Mouse (Mus musculus): Measurements from ENCODE around the gene Rsph9. TPM values are rescaled to one million over a fixed set of nuclear protein-coding genes. Genes with fewer than 3 reads are reported as not detected.

Gene Rsph9
- polyA plus RNA-seq, 1 experiment from 2014 or later: 9.5 TPM

DNA sequence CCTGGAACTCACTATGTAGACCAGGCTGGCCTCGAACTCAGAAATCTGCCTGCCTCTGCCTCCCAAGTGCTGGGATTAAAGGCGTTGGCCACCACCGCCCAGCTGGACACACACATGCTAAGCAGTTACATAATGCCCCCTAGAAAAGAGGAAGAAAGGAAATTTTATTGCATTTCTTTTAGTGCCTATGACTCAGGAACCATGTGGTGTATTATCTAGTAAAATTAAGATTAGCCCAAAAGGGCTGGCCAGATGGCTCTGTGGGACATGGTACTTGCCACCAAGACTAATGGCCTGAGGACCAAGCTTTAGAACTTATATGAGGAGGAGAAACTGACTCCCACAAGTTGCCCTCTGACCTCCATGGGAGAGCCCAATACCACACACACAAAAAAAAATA, 4.1 kb downstream of the Rsph9 start:
- H3K36me3 ChIP-seq: 0 out of 2 replicates have a peak, but pooled peaks cover 4% of the 10 kb centered on the region
- WGBS: 89% methylated on average over 3 of the region's 3 CpGs
- H3K27ac ChIP-seq: no peak overlapping the region
- no peak overlapping the region for H3K4me2 ChIP-seq
- ATAC-seq (ENCODE audit: insufficient number of reproducible peaks, insufficient read depth, low FRiP score, low TSS enrichment, low read depth): no peak
- H3K4me3 ChIP-seq (replicated peaks): no peak overlapping the region
- H3K9me3 ChIP-seq: no peaks in the 10 kb centered on the region
- no peaks in the 10 kb centered on the region for H3K27me3 ChIP-seq
- no peak overlapping the region for H3K9ac ChIP-seq (replicated peaks)
- peaks cover 12% of the 10 kb centered on the region for H3K4me1 ChIP-seq (replicated peaks)

DNA sequence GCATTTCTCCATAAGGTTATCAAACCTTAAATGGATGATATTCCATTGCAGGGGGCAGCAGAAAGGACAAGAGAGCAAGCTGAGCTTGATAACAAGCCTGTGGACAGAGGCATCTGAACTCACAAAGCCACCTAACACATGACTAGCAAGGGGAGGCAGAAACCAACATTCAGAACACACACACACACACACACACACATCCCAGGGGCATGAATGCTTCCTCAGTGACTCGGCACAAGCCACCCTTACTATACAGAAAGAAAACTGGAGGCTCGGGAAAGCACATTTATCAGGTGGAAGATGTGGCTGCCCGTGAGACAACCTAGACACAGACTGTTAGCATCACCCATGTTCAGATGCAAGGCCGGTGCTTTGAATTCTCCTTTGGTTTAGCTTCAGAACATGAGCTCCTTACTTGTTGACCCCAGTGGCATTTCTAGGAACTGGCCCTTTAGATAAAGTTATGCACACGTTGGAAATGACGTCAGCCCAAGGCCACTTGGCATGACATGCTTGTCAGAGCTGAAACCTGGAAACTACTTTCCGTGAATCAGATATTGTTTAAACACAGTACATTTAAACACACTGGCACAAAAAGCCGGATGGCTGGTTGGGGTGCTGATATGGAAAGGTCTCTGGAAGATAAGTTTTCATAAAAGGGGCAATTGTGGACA, 5.3 kb downstream of the Rsph9 start:
- Histone ChIP-seq H3K27me3 (no peaks in the 10 kb centered on the region), H3K9ac (replicated peaks) (no peak overlapping the region), H3K9me3 (no peaks in the 10 kb centered on the region), H3K4me1 (replicated peaks) (peaks cover 7% of the 10 kb centered on the region), H3K4me3 (replicated peaks) (no peak overlapping the region), H3K27ac (no peak overlapping the region), H3K4me2 (no peak overlapping the region), H3K36me3 (0 out of 2 replicates have a peak, but pooled peaks cover 4% of the 10 kb centered on the region)
- 85% methylated on average over 8 of the region's 8 CpGs for WGBS
- ATAC-seq (ENCODE audit: insufficient number of reproducible peaks, insufficient read depth, low FRiP score, low TSS enrichment, low read depth): no peak

DNA sequence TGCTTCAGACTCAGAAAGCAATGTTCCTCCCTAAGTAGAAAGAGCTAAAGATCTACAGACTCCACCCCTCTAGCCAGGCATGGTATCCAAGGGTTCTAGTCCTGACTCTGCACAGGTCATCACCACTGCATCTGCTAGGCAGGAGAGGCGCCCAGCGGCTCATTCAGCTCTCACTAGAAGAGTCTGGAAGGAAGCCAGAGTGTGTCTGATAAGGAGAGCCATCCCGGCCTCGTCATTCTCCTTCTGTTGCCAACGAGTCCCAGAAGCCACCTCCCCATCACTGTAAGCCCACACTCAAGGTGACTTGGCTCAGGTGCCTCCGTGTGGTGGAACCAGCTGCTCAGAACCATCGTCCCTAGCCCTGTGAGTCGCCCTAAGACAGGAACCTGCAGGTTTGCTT, 11.2 kb downstream of the Rsph9 start:
- Histone ChIP-seq H3K36me3 (peaks cover 29% of the 10 kb centered on the region), H3K9ac (replicated peaks) (no peak overlapping the region), H3K9me3 (no peaks in the 10 kb centered on the region), H3K27me3 (0 out of 2 replicates have a peak, but pooled peaks cover 4% of the 10 kb centered on the region), H3K4me2 (no peak overlapping the region), H3K4me3 (replicated peaks) (no peak overlapping the region), H3K27ac (no peak overlapping the region), H3K4me1 (replicated peaks) (no peaks in the 10 kb centered on the region)
- ATAC-seq (ENCODE audit: insufficient number of reproducible peaks, insufficient read depth, low FRiP score, low TSS enrichment, low read depth): no peak
- WGBS: 74% methylated on average over 8 of the region's 8 CpGs

DNA sequence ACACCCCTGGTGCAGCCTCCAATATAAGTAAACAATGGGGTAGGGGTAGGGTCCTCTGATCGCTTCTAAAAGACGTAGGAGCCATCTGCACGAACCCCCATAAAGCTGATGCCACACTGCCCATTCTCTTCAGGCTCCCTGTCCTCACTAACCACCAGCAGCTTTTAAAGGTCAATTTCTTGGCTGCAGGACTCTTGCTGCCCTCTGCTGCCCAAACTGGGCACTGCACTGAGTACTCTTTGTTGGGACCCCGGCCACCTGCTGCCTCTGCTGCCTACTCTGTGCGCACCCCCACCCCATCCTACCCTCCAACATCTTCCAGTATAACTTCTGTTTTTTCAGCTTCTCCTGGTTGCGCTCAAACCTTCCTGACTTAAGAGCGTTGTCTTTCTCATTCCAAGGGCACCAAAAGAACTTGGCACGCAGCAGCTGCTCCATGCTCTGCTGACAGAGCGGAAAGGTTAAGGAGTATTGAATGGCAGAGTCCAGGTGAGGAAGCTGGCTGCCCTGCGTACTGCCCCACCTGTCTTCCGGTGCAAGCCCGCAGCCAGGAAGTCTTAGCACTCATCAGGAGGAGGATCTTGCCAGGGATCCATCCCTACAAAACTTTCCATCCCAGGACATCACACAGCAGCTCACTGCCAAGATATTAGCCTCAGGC, 11.8 kb downstream of the Rsph9 start:
- Histone ChIP-seq H3K27ac (no peak overlapping the region), H3K4me3 (replicated peaks) (no peak overlapping the region), H3K36me3 (peaks cover 36% of the 10 kb centered on the region), H3K9ac (replicated peaks) (no peak overlapping the region), H3K4me1 (replicated peaks) (no peaks in the 10 kb centered on the region), H3K4me2 (no peak overlapping the region), H3K27me3 (0 out of 2 replicates have a peak, but pooled peaks cover 4% of the 10 kb centered on the region), H3K9me3 (no peaks in the 10 kb centered on the region)
- 16% methylated on average over 12 of the region's 12 CpGs for WGBS
- no peak for ATAC-seq (ENCODE audit: insufficient number of reproducible peaks, insufficient read depth, low FRiP score, low TSS enrichment, low read depth)

DNA sequence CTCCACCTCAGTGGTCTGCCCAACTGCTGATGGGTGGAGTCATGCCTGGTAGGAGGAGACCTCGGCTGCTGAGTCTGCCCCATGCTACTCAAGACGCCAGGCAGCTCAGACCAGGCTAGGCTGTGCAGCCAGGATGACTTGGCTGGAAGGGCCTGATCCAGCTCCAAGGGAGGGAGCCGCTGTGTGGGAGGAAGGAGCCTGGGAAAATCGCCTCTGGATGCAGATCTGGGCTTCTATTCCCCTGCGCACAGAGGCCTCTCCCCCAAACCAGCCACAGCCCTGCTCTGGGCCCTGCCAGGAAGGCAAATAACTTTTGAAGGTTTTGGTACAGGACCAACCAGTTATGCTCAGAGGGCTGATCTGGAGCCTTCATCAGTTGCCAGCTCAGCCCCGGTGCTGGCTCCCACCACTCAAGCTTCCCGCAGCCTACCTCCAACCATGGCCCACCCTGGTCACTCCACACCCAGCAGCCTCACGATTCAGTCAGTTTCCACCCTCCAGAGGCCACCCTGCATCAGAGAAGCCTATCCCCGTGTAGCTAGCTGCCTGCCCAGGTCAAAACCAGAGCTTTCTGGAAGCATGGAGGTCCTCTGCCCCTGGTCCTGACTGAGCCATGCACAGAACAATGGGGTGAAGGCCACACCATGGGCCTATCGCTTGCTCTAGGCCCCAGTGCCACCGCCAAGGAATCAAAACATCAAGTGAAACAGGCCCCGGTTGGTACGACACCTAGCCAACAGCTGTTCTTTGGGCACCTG, 14.1 kb downstream of the Rsph9 start:
- no peak overlapping the region for H3K4me3 ChIP-seq (replicated peaks)
- no peak overlapping the region for H3K9ac ChIP-seq (replicated peaks)
- no peaks in the 10 kb centered on the region for H3K4me1 ChIP-seq (replicated peaks)
- WGBS: 79% methylated on average over 13 of the region's 13 CpGs
- H3K27ac ChIP-seq: no peak overlapping the region
- peaks cover 54% of the 10 kb centered on the region for H3K36me3 ChIP-seq
- ATAC-seq (ENCODE audit: insufficient number of reproducible peaks, insufficient read depth, low FRiP score, low TSS enrichment, low read depth): no peak
- H3K9me3 ChIP-seq: no peaks in the 10 kb centered on the region
- 0 out of 2 replicates have a peak, but pooled peaks cover 4% of the 10 kb centered on the region for H3K27me3 ChIP-seq
- H3K4me2 ChIP-seq: no peak overlapping the region

DNA sequence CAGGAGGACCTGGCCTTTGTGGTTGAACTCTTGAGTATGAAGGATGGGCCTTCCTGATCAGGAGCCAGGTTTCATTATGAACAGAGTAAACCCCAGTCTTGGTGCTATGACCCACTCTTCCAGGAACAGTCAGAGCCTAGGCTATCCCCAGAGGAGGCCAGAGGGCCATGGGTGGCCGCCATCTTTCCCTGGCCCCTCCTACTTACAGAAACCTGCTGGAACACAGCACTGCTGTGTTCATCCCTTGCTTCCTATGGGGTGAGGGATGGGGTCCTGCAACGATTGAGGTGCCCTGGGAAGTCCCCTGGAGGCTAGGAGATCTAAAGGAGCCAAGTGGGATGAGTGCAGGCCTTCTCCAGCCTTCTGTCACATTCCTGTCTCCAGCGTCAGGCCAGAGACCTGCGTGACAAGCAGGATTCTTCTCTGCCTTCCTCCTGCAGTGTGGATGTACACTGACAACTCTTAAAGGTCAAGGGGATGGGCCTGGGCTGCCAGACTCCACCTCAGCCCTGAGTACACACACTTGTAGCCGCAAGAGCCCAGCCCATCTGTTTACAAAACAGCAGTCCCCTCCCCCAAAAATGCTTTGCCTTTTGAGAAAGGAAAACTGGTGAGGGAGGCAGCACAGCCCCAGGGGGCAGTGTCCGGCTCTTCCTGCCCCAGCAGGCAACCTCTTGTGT, 16.1 kb downstream of the Rsph9 start:
- Histone ChIP-seq H3K36me3 (peaks cover 74% of the 10 kb centered on the region), H3K27ac (no peak overlapping the region), H3K9me3 (no peaks in the 10 kb centered on the region), H3K9ac (replicated peaks) (no peak overlapping the region), H3K4me1 (replicated peaks) (no peaks in the 10 kb centered on the region), H3K4me3 (replicated peaks) (no peak overlapping the region), H3K4me2 (no peak overlapping the region), H3K27me3 (0 out of 2 replicates have a peak, but pooled peaks cover 4% of the 10 kb centered on the region)
- no peak for ATAC-seq (ENCODE audit: insufficient number of reproducible peaks, insufficient read depth, low FRiP score, low TSS enrichment, low read depth)
- 88% methylated on average over 6 of the region's 6 CpGs for WGBS

DNA sequence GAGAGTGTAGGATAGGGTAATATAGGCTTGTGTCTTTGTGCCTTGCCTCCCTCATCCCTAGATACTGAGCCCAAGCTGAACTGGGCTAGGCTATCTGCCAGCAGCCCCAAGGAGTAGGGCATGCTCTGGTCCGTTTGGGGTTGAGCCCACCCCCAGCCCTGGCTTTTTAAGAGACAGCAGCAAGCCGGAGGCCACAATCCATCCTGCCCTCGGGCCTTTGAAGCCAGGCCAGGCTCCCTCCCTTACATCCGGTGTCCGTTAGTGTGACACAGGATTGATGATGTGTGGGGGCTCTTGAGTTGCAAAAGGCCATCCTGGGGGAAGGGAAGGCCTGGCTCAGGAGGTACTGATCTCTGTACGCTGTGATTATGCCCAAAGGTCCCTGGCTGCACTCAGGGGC, 17.4 kb downstream of the Rsph9 start:
- Histone ChIP-seq H3K4me1 (replicated peaks) (no peaks in the 10 kb centered on the region), H3K4me2 (no peak overlapping the region), H3K36me3 (peaks cover 82% of the 10 kb centered on the region), H3K9ac (replicated peaks) (no peak overlapping the region), H3K4me3 (replicated peaks) (no peak overlapping the region), H3K9me3 (no peaks in the 10 kb centered on the region), H3K27me3 (no peaks in the 10 kb centered on the region), H3K27ac (no peak overlapping the region)
- 18% methylated on average over 6 of the region's 6 CpGs for WGBS
- no peak for ATAC-seq (ENCODE audit: insufficient number of reproducible peaks, insufficient read depth, low FRiP score, low TSS enrichment, low read depth)

DNA sequence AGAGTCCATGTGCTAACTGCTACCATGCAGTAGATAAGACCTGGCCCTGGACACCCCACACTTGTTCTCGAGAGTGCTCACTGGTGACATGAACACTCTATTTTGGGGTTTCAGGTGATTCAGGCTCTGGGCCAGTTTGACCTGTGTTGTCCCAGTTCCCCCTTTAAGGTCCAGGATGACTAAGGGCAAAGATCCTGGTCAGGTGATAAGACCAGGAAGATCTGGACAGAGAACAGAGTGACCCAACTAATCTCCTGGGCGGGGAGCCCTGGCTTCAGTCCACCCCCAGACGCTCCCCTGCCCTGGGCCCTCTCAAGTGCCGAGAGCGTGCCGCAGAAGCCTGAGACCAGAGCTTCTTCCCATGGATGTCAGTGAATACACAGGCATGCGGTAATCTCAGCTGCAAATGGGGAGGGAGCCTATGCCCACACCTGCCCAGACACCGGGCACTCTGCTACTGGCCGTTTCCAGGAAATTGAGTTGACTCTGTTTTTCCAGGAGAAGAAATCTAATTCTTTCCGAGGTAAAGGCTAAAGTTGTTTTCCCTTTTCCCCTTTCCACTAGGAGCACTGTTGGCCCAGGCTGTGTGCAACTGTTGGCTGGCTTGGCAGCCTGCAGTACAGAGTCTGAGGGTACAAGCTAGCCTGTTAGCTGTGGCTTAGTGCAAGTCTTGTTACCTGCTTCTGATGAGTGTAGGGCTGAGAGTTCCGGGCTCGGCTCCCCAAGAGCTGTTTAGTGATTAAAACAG, 19.9 kb downstream of the Rsph9 start:
- no peaks in the 10 kb centered on the region for H3K27me3 ChIP-seq
- H3K27ac ChIP-seq: no peak overlapping the region
- no peak overlapping the region for H3K9ac ChIP-seq (replicated peaks)
- no peak for ATAC-seq (ENCODE audit: insufficient number of reproducible peaks, insufficient read depth, low FRiP score, low TSS enrichment, low read depth)
- H3K4me2 ChIP-seq: no peak overlapping the region
- H3K4me3 ChIP-seq (replicated peaks): no peak overlapping the region
- H3K4me1 ChIP-seq (replicated peaks): no peaks in the 10 kb centered on the region
- no peaks in the 10 kb centered on the region for H3K9me3 ChIP-seq
- H3K36me3 ChIP-seq: peaks cover 85% of the 10 kb centered on the region
- WGBS: 90% methylated on average over 12 of the region's 12 CpGs

DNA sequence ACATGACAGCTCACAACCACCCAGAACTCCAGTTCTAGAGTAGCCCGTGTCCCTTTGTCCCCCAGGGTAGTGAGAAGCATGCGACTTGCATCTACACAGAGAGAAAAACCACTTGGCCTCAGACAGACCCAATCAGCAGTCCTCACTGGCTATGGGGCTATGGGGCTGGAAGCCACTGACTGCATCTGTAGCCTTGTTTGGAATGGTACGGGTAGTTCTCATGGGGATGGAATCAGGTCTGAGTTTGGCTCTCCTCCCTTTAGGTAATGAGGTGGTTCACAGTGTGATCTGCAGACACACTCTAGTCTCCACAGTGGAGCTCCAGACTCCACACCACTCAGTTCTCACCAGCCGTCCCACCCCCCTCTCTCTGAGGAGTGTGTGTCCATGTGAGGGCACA, 20.7 kb downstream of the Rsph9 start:
- Histone ChIP-seq H3K4me1 (replicated peaks) (peaks cover 3% of the 10 kb centered on the region), H3K4me2 (no peak overlapping the region), H3K27ac (no peak overlapping the region), H3K9ac (replicated peaks) (no peak overlapping the region), H3K9me3 (no peaks in the 10 kb centered on the region), H3K36me3 (peaks cover 84% of the 10 kb centered on the region), H3K4me3 (replicated peaks) (no peak overlapping the region), H3K27me3 (no peaks in the 10 kb centered on the region)
- WGBS: 90% methylated on average over 4 of the region's 4 CpGs
- ATAC-seq (ENCODE audit: insufficient number of reproducible peaks, insufficient read depth, low FRiP score, low TSS enrichment, low read depth): no peak

DNA sequence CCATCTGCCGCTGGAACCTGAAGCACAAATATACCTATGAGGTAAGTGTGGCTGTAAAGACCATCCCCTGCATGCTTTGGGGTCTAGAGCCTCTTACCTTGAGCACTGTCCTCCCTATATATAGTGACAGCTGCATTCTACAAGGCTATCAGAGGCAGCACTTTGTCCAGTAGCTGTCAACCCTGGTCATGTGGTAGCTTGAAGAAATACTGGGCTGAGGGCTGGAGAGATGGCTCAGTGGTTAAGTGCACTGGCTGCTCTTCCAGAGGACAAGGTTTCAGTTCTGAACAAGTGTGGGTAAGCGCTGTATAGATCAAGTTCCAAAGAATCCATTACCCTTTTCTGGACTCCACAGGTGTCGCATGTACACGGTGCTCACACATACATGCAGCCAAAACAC, 21.2 kb downstream of the Rsph9 start:
- Histone ChIP-seq H3K36me3 (peaks cover 84% of the 10 kb centered on the region), H3K27ac (no peak overlapping the region), H3K27me3 (no peaks in the 10 kb centered on the region), H3K4me3 (replicated peaks) (no peak overlapping the region), H3K9me3 (no peaks in the 10 kb centered on the region), H3K4me1 (replicated peaks) (peaks cover 8% of the 10 kb centered on the region), H3K4me2 (no peak overlapping the region), H3K9ac (replicated peaks) (no peak overlapping the region)
- WGBS: 94% methylated on average over 4 of the region's 4 CpGs
- ATAC-seq (ENCODE audit: insufficient number of reproducible peaks, insufficient read depth, low FRiP score, low TSS enrichment, low read depth): no peak
